Comparison of ENCODE assay signal across 20 mouse cellular contexts in the genomic region with DNA sequence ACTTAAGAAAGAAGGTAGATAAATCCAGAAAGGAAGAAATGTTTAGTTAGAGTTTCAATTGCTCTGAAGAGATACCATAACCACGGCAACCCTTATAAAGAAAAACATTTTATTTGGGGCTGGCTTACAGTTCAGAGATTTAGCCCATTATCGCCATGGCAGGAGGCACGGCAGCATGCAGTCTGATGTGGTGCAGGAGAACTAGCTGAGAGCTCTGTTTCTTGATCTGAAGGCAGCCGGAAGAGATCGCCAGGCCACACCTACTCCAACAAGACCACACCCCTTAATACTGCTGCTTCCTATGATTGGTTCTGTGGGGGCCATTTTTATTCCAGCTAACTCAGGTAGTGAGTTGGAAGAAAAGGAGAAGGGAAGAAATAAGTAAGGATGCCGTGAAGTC. TPM values are rescaled to one million over a fixed set of nuclear protein-coding genes. Genes with fewer than 3 reads are reported as not detected.
DNase-seq lines count a peak whose midpoint lies in the region; TF ChIP-seq lines count a peak whose summit lies in the region.
"Had no signal": no experiment of that assay in that cellular context is flagged by ENCODE, and none has a peak within 500 bp of the region (broad histone marks: within the 10 kb centered on the region; RNA-seq: fewer than 3 reads in every experiment).

No protein-coding gene starts in this region.

- no peak overlapping the region for H3K27ac ChIP-seq in heart, embryonic 10.5 days
- H3K27ac ChIP-seq in heart, adult 2 months, result no peak overlapping the region
- peak overlapping the region; percentile 34; the same call in 1 of the 2 replicates for H3K27ac ChIP-seq in ES-E14 (ENCODE audit: insufficient read depth, low read depth, low read length, poor library complexity, severe bottlenecking)
- peak overlapping the region; percentile 62 for H3K27ac ChIP-seq in small intestine, adult 2 months (ENCODE audit: insufficient read depth, low read depth, low read length)
- H3K27ac ChIP-seq: embryonic facial prominence, embryonic 10.5 days; forebrain, embryonic 13.5 days; hindbrain, embryonic 15.5 days had no signal

- DNase-seq in heart, embryonic 10.5 days (ENCODE audit: low spot score), result peak; percentile 62
- no peak for DNase-seq in heart, adult 2 months
- DNase-seq in ES-E14 (ENCODE audit: low read depth, low spot score), result peak; percentile 40
- no peak for DNase-seq in left cerebral cortex, postnatal 10 days (ENCODE audit: extremely low spot score in 1 of 2, low spot score in 2 of 2)
- DNase-seq in ovary, postnatal 10 days (ENCODE audit: low spot score), result no peak
- DNase-seq: adrenal gland, adult 2 months; adrenal gland, postnatal 25 days; cerebellum, adult 2 months; cerebellum, postnatal 10 days; forebrain, postnatal 0 days; gastrocnemius, postnatal 14 days; heart, postnatal 10 days had no signal

- no peak for TF ChIP-seq POLR2A in heart, adult 2 months (IDR thresholded peaks at IDR 0.05; ENCODE audit: insufficient read depth, low read depth, low read length)
- TF ChIP-seq POLR2A in small intestine, adult 2 months (IDR thresholded peaks at IDR 0.05; ENCODE audit: low read depth, low read length), result no peak

- in situ Hi-C loops in ES-E14 (cut with MboI; ENCODE audit: low sequenced_read_pairs in 2 of 2, unreplicated experiment in 2 of 2), result loop anchor here (10.0 kb wide), 1 partner anchor 149 kb away; no protein-coding TSS in a partner anchor

- no peak overlapping the region for H3K4me3 ChIP-seq in heart, embryonic 10.5 days
- no peak overlapping the region for H3K4me3 ChIP-seq in heart, adult 2 months
- peak overlapping the region; percentile 45 for H3K4me3 ChIP-seq in E14TG2a.4 (replicated peaks; ENCODE audit: low read length)
- H3K4me3 ChIP-seq in ES-E14 (ENCODE audit: insufficient read depth in 1 of 2, low read depth in 1 of 2, low read length in 2 of 2, poor library complexity in 1 of 2, severe bottlenecking in 1 of 2), result peak overlapping the region; percentile 22 to 68; a peak in 2 of 4 replicates
- H3K4me3 ChIP-seq in small intestine, adult 2 months (ENCODE audit: low read depth, low read length), result no peak overlapping the region
- H3K4me3 ChIP-seq: embryonic facial prominence, embryonic 10.5 days; forebrain, embryonic 13.5 days; hindbrain, embryonic 15.5 days had no signal

- H3K9ac ChIP-seq in heart, adult 2 months (ENCODE audit: low read depth, low read length), result no peak overlapping the region
- no peak overlapping the region for H3K9ac ChIP-seq in ES-E14 (ENCODE audit: insufficient read depth, low read depth, low read length, poor library complexity, severe bottlenecking)
- H3K9ac ChIP-seq: forebrain, embryonic 13.5 days; forebrain, postnatal 0 days; hindbrain, embryonic 15.5 days had no signal

- TF ChIP-seq EP300 in heart, adult 2 months (IDR thresholded peaks at IDR 0.05; ENCODE audit: insufficient read depth, low read depth, low read length), result no peak

- no peaks in the 10 kb centered on the region for H3K79me2 ChIP-seq in heart, adult 2 months (replicated peaks; ENCODE audit: control insufficient read depth, insufficient read depth, low read length)

- intact Hi-C loops in heart, adult 2 months (cut with DNase I), result no loop called here
- intact Hi-C loops in left cerebral cortex, postnatal 10 days (cut with DNase I), result loop anchor here (10.0 kb wide), 1 partner anchor 689 kb away; a partner anchor contains a TSS

- TF ChIP-seq CTCF in heart, adult 2 months (IDR thresholded peaks at IDR 0.05), result no peak
- no peak for TF ChIP-seq CTCF in E14TG2a.4 (conservative IDR thresholded peaks at IDR 0.05; ENCODE audit: low read length)
- TF ChIP-seq CTCF in small intestine, adult 2 months (IDR thresholded peaks at IDR 0.05; ENCODE audit: extremely low read depth, insufficient read length, insufficient replicate concordance, low read depth, low read length), result no peak

- no peaks in the 10 kb centered on the region for H3K36me3 ChIP-seq in heart, embryonic 10.5 days
- H3K36me3 ChIP-seq in heart, adult 2 months (ENCODE audit: control insufficient read depth, insufficient read depth, low read length), result no peaks in the 10 kb centered on the region
- no peaks in the 10 kb centered on the region for H3K36me3 ChIP-seq in E14TG2a.4 (ENCODE audit: insufficient read depth, low read length)
- H3K36me3 ChIP-seq in ES-E14 (ENCODE audit: control insufficient read depth, insufficient read depth, low read length, poor library complexity, severe bottlenecking), result no peaks in the 10 kb centered on the region; the same call in 1 of the 2 replicates
- H3K36me3 ChIP-seq in small intestine, adult 2 months (ENCODE audit: control insufficient read depth, insufficient read depth, low read length), result no peaks in the 10 kb centered on the region
- H3K36me3 ChIP-seq: embryonic facial prominence, embryonic 10.5 days; hindbrain, embryonic 15.5 days had no signal

- 71% methylated on average over 6 of the region's 6 CpGs for WGBS in heart, embryonic 10.5 days
- 71% methylated on average over 6 of the region's 6 CpGs for WGBS in heart, adult 2 months
- 70% methylated on average over 6 of the region's 6 CpGs for WGBS in small intestine, adult 2 months

- no peaks in the 10 kb centered on the region for H3K9me3 ChIP-seq in heart, embryonic 10.5 days
- H3K9me3 ChIP-seq in E14TG2a.4 (ENCODE audit: low read length) (peaks cover 6% of the 10 kb centered on the region; the same call in 1 of the 2 replicates), ES-E14 (ENCODE audit: control insufficient read depth, insufficient read depth, low read depth, low read length) (no peaks in the 10 kb centered on the region)
- H3K9me3 ChIP-seq: embryonic facial prominence, embryonic 10.5 days; forebrain, embryonic 13.5 days; hindbrain, embryonic 15.5 days had no signal

- peaks cover 6% of the 10 kb centered on the region for H3K4me1 ChIP-seq in heart, embryonic 10.5 days
- no peaks in the 10 kb centered on the region for H3K4me1 ChIP-seq in heart, adult 2 months (ENCODE audit: control insufficient read depth, insufficient read depth, low read length)
- H3K4me1 ChIP-seq in E14TG2a.4 (replicated peaks; ENCODE audit: low read depth, low read length) (peaks cover 56% of the 10 kb centered on the region), ES-E14 (ENCODE audit: control insufficient read depth in 2 of 2, insufficient read depth in 2 of 2, low read length in 2 of 2, poor library complexity in 1 of 2) (peaks cover 12 to 16% of the 10 kb centered on the region in 2 experiments)
- H3K4me1 ChIP-seq in small intestine, adult 2 months (ENCODE audit: control insufficient read depth, insufficient read depth, insufficient read length, low read length), result peaks cover 28% of the 10 kb centered on the region

- peaks cover 29% of the 10 kb centered on the region for H3K27me3 ChIP-seq in heart, embryonic 10.5 days (ENCODE audit: insufficient read depth, poor library complexity, severe bottlenecking)
- peaks cover 4% of the 10 kb centered on the region; the same call in 1 of the 2 replicates for H3K27me3 ChIP-seq in heart, adult 2 months (ENCODE audit: control insufficient read depth, insufficient read depth, low read length)
- peaks cover 13% of the 10 kb centered on the region for H3K27me3 ChIP-seq in E14TG2a.4 (ENCODE audit: insufficient read depth, low read length)
- no peaks in the 10 kb centered on the region for H3K27me3 ChIP-seq in small intestine, adult 2 months (ENCODE audit: control insufficient read depth, insufficient read depth, low read length)
- H3K27me3 ChIP-seq: hindbrain, embryonic 15.5 days had no signal

TF ChIP-seq in ES-E14, 5 proteins besides CTCF, POLR2A, EP300 and RAD21:
- no peak for TF ChIP-seq HCFC1 (IDR thresholded peaks at IDR 0.05; ENCODE audit: borderline replicate concordance, insufficient read depth, low read length)
- no peak for TF ChIP-seq MAFK (IDR thresholded peaks at IDR 0.05; ENCODE audit: insufficient read depth, low read depth, low read length)
- TF ChIP-seq ZNF384 (IDR thresholded peaks at IDR 0.05; ENCODE audit: low read depth, low read length), result no peak
- TF ChIP-seq CHD2 (IDR thresholded peaks at IDR 0.05; ENCODE audit: low read depth, low read length), result no peak
- TF ChIP-seq ZC3H11A (IDR thresholded peaks at IDR 0.05; ENCODE audit: borderline replicate concordance, low read depth, low read length), result no peak

RNA-seq across cellular contexts. Expression of a gene that starts 45.7 kb away (rescaled TPM):
- polyA plus RNA-seq in heart, embryonic 10.5 days (2016; fragmentation: Nextera tagmentation; extraction: Ambion mirVana), result 0.16 and 0.59 TPM in 2 replicates
- total RNA-seq in heart, adult 2 months (2021), result not detected
- 0.03 and 0.04 TPM in 2 replicates for polyA plus RNA-seq in heart, adult 2 months (2012; rRNA removed)
- total RNA-seq in ES-E14 (2012; rRNA removed), result 0.26 and 0.54 TPM in 2 replicates
- not detected in 2 replicates for polyA plus RNA-seq in small intestine, adult 2 months (2012; rRNA removed)
- total RNA-seq in left cerebral cortex, postnatal 10 days (2021), result 10 to 100 TPM; 48.2 to 49.7 TPM
- total RNA-seq: gastrocnemius, adult 18-20 months; heart, postnatal 10 days; hematopoietic stem cell, adult 5-6 weeks; MEL had no signal

Comparison
In these comparisons a context has a peak if more than half of its experiments do, and no peak if none do; other contexts are left out.
1. DNase-seq: peak in heart, embryonic 10.5 days (single experiment) and ES-E14 (single experiment); none in heart, adult 2 months (0 of 2), left cerebral cortex, postnatal 10 days (0 of 2) and ovary, postnatal 10 days (single experiment).
2. H3K27ac ChIP-seq: peak in ES-E14 (single experiment) and small intestine, adult 2 months (single experiment); none in heart, embryonic 10.5 days (single experiment) and heart, adult 2 months (single experiment).
3. H3K4me3 ChIP-seq: peak in E14TG2a.4 (single experiment) and ES-E14 (2 of 2); none in heart, embryonic 10.5 days (single experiment), heart, adult 2 months (single experiment) and small intestine, adult 2 months (single experiment).
4. RNA of a gene that starts 45.7 kb away (total RNA-seq): 48.2 to 49.7 TPM in left cerebral cortex, postnatal 10 days; 0.26 to 0.54 TPM in ES-E14 and not detected in heart, adult 2 months; every median in the first group is over 10 times any median in the second.